Mouse (Mus musculus) midbrain, postnatal 0 days (tissue): ENCODE results near the gene Gm19426. TPM values are rescaled to one million over a fixed set of nuclear protein-coding genes. Genes with fewer than 3 reads are reported as not detected.
A peak's percentile ranks its signal among the peaks of the same experiment; 100 is the strongest.

Experiments used
- ATAC-seq: fragments of 200-750 bp; cut with Nextera tagmentation; 2 replicates; pipeline ENCODE4 v1.8.0; 2017; ENCODE audit warnings: moderate number of reproducible peaks, mild to moderate bottlenecking, moderate TSS enrichment, moderate library complexity; ENCODE audit not compliant: low FRiP score
- DNase-seq: peaks from one replicate; pipeline ENCODE4 v3.0.0-alpha.2; 2015; ENCODE audit warnings: low spot score
- H3K27ac ChIP-seq: fragments of 300-500 bp; sonication (generic); 2 replicates; pipeline ENCODE4 v1.5.1; 2014; ENCODE audit warnings: low read depth, mild to moderate bottlenecking, low read length, mixed read lengths
- H3K27me3 ChIP-seq: fragments of 300-500 bp; sonication (generic); 2 replicates; pipeline ENCODE4 v1.6.1; 2014; ENCODE audit warnings: low read length, control low read depth, mixed read lengths; ENCODE audit not compliant: insufficient read depth
- H3K36me3 ChIP-seq: fragments of 300-500 bp; sonication (generic); 2 replicates; pipeline ENCODE4 v1.6.1; 2014; ENCODE audit warnings: low read length, control low read depth, mixed read lengths; ENCODE audit not compliant: insufficient read depth
- H3K4me1 ChIP-seq: fragments of 300-500 bp; sonication (generic); 2 replicates; pipeline ENCODE4 v1.6.1; 2014; ENCODE audit warnings: mild to moderate bottlenecking, control low read depth, antibody characterized with exemption, low read length, mixed read lengths; ENCODE audit not compliant: insufficient read depth
- H3K4me2 ChIP-seq: fragments of 300-500 bp; sonication (generic); 2 replicates; pipeline ENCODE4 v1.6.1; 2014; ENCODE audit warnings: low read depth, mild to moderate bottlenecking, low read length, mixed read lengths; ENCODE audit not compliant: poor library complexity, severe bottlenecking
- H3K4me3 ChIP-seq: fragments of 300-500 bp; sonication (generic); 2 replicates; pipeline ENCODE4 v1.5.1; 2014; ENCODE audit warnings: low read depth, mild to moderate bottlenecking, low read length, moderate library complexity
- H3K9ac ChIP-seq: fragments of 300-500 bp; sonication (generic); replicated peaks from 2 replicates; pipeline ENCODE4 v1.6.1; 2014; ENCODE audit warnings: mild to moderate bottlenecking, low read length, moderate library complexity, mixed read lengths; ENCODE audit not compliant: poor library complexity, severe bottlenecking
- H3K9me3 ChIP-seq: fragments of 300-500 bp; sonication (generic); 2 replicates; pipeline ENCODE4 v1.6.1; 2016; ENCODE audit warnings: low read length, control low read depth
- CTCF ChIP-seq: IDR thresholded peaks from 2 replicates; pipeline ENCODE4 v1.5.1; 2016; ENCODE audit warnings: antibody characterized with exemption, mild to moderate bottlenecking
- WGBS: fragments of 180-500 bp; shearing (Covaris S2); extraction: QIAGEN DNeasy Blood & Tissue Kit; methylation state at CpG from one replicate; pipeline ENCODE4 v1.1.7; 2014; 5-methylcytosine and 5-hydroxymethylcytosine counted together
- polyA plus RNA-seq: library from polyadenylated mRNA; unstranded; fragments of >200 nt; fragmentation: Nextera tagmentation; extraction: Ambion mirVana; gene quantifications from 2 replicates; pipeline ENCODE4 v1.2.1, GENCODE M21; 2015
- total RNA-seq: library from RNA; depleted of rRNA; stranded (reverse); fragments of >200 nt; gene quantifications from 2 replicates; pipeline ENCODE4 v1.2.3, GENCODE M21; 2014

Gm19426 gene
- total and polyA plus RNA-seq, 2 experiments from 2014 or later: 0.88 to 2.1 TPM

GRCm38 (mm10) chr2:84725770-84726169 lies 17.7 kb downstream of the Gm19426 start:
- Histone ChIP-seq H3K36me3 (peaks cover 12% of the 10 kb centered on the region; the same call in 1 of the 2 replicates), H3K9me3 (no peaks in the 10 kb centered on the region), H3K27ac (no peak overlapping the region), H3K4me3 (no peak overlapping the region), H3K27me3 (no peaks in the 10 kb centered on the region), H3K4me2 (no peak overlapping the region; the same call in 1 of the 2 replicates), H3K4me1 (0 out of 2 replicates have a peak, but pooled peaks cover 7% of the 10 kb centered on the region), H3K9ac (no peak overlapping the region)
- ATAC-seq: no peak
- DNase-seq: no peak
- whole genome bisulfite sequencing: 94% methylated on average over 10 of the region's 10 CpGs
- TF ChIP-seq CTCF: no peak

DNA sequence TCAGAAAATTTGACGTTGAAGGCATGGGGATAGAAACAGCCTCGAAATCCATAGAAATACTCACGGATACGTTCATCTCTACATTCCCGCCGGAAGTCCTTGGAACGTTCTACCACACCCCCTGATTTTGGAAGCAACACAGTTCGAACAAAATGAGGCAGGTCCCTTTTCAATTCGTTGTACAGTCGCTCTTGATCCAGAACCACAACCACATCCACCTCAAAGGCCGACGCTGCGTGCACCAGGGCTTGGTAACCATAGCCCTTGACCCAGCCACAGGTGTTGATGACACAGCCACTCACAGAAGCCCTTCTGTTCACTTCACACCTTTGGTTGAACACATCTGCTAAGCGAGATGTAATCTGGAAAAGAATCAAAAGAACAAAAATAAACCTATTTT lies 19.6 kb downstream of the Gm19426 start:
- no peak overlapping the region for H3K4me3 ChIP-seq
- no peaks in the 10 kb centered on the region for H3K27me3 ChIP-seq
- no peak overlapping the region for H3K9ac ChIP-seq
- peaks cover 12% of the 10 kb centered on the region; the same call in 1 of the 2 replicates for H3K36me3 ChIP-seq
- H3K4me2 ChIP-seq: no peak overlapping the region
- H3K27ac ChIP-seq: no peak overlapping the region
- TF ChIP-seq CTCF: no peak
- no peaks in the 10 kb centered on the region for H3K9me3 ChIP-seq
- no peak for ATAC-seq
- 96% methylated on average over 14 of the region's 14 CpGs for WGBS
- H3K4me1 ChIP-seq: 0 out of 2 replicates have a peak, but pooled peaks cover 7% of the 10 kb centered on the region
- DNase-seq: no peak

GRCm38 (mm10) chr2:84721182-84721581 lies 22.3 kb downstream of the Gm19426 start:
- Histone ChIP-seq H3K4me3 (no peak overlapping the region), H3K4me2 (no peak overlapping the region), H3K9me3 (no peaks in the 10 kb centered on the region), H3K36me3 (peaks cover 12% of the 10 kb centered on the region; the same call in 1 of the 2 replicates), H3K4me1 (0 out of 2 replicates have a peak, but pooled peaks cover 2% of the 10 kb centered on the region), H3K9ac (no peak overlapping the region), H3K27ac (no peak overlapping the region), H3K27me3 (no peaks in the 10 kb centered on the region)
- no peak for TF ChIP-seq CTCF
- DNase-seq (no peak), ATAC-seq (no peak)
- WGBS: 75% methylated on average over 3 of the region's 3 CpGs

- H3K4me2 ChIP-seq: no peak overlapping the region
- H3K4me3 ChIP-seq: no peak overlapping the region
- no peak for TF ChIP-seq CTCF
- H3K27me3 ChIP-seq: no peaks in the 10 kb centered on the region
- no peak overlapping the region for H3K9ac ChIP-seq
- H3K36me3 ChIP-seq: peaks cover 12% of the 10 kb centered on the region; the same call in 1 of the 2 replicates
- no peak overlapping the region for H3K27ac ChIP-seq
- ATAC-seq (no peak), DNase-seq (no peak)
- H3K4me1 ChIP-seq: no peaks in the 10 kb centered on the region
- no peaks in the 10 kb centered on the region for H3K9me3 ChIP-seq
- WGBS: 95% methylated on average over 2 of the region's 2 CpGs
Measured at GRCm38 (mm10) chr2:84720718-84721117, 22.7 kb downstream of the Gm19426 start.

DNA sequence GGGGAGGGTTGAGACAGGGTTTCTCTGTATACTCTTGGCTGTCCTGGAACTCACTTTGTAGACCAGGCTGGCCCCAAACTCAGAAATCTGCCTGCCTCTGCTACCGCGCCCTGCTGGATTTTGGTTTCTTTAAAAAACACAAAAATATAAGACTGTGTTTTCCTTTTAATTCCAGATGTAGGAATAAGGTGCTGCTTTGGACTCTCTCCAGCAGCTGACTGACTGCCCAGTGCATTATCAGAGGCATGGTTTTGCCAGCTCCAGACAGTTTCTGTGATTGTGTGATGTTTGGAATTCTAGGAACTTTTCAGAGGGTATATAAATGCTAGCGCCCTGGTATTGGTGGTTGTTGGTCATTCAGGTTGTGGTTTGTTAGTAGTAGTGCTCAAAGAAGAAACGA lies 26.1 kb downstream of the Gm19426 start:
- H3K4me3 ChIP-seq: no peak overlapping the region
- over 99% methylated on average over 4 of the region's 4 CpGs for WGBS
- ATAC-seq: no peak
- no peaks in the 10 kb centered on the region for H3K9me3 ChIP-seq
- peaks cover 4% of the 10 kb centered on the region; the same call in 1 of the 2 replicates for H3K36me3 ChIP-seq
- H3K27ac ChIP-seq: no peak overlapping the region
- H3K9ac ChIP-seq: no peak overlapping the region
- TF ChIP-seq CTCF: no peak
- no peak overlapping the region for H3K4me2 ChIP-seq
- 0 out of 2 replicates have a peak, but pooled peaks cover 6% of the 10 kb centered on the region for H3K4me1 ChIP-seq
- no peaks in the 10 kb centered on the region for H3K27me3 ChIP-seq
- DNase-seq: no peak

DNA sequence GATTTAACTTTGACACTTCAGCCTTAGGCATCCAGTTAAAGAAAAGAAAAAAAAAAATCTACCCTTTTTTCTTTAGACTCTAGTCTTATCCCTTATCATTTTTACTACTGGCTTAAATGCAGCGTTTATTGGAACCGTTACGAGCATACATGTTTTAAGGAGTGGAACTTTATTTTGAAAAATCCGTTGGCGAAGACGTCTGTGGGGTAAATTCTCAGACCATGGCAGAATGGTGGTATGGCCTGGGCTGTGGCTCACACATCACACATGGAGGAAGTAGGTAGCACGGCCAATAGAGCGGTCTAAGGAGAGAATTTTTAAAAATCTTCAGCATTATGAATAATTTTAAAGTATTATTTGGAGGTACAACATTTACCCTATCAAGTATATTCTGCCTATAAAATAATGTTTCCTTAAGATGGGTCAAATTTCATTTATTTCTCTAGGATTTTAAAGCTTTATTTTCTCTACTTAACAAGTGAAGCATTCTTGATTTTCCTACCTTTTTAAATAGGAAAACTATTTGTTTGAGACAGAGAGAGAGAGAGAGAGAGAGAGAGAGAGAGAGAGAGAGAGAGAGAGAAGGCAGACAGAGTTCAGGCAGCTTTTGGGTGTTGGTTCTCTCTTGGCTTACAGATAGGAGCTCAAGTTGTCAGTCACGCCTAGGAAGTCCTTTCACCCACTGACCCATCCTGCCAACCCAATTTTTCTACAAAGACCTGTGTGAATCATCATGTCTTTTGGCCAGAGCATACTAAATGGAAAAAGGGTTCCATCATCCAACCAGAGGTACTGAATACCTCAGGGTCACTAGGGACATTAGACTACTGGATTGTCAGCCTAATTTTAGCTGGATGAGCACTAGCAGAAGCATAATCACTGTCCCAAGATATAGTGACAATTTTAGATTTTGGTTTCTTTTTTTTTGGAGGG lies 26.8 kb downstream of the Gm19426 start:
- H3K4me3 ChIP-seq: peak overlapping the region; percentile 62
- no peaks in the 10 kb centered on the region for H3K27me3 ChIP-seq
- peak overlapping the region; percentile 91; the same call in 1 of the 2 replicates for H3K27ac ChIP-seq
- ATAC-seq: no peak
- peak overlapping the region; percentile 66 for H3K4me2 ChIP-seq
- no peak for DNase-seq
- WGBS: 27% methylated on average over 9 of the region's 9 CpGs
- peak overlapping the region; percentile 63 for H3K9ac ChIP-seq
- H3K9me3 ChIP-seq: no peaks in the 10 kb centered on the region
- H3K4me1 ChIP-seq: 0 out of 2 replicates have a peak, but pooled peaks cover 6% of the 10 kb centered on the region
- H3K36me3 ChIP-seq: peaks cover 4% of the 10 kb centered on the region; the same call in 1 of the 2 replicates
- no peak for TF ChIP-seq CTCF
